Mouse (Mus musculus) testis, postnatal 14 days (tissue): ENCODE measurements around the gene Best2.

Source experiments
- DNase-seq: peaks from one replicate; pipeline ENCODE4 v3.0.0; 2021; ENCODE audit warnings: low spot score

Gene Best2

GRCm38 (mm10) chr8:85014431-85014830 is at the start of gene Best2:
Gene Best2 (minus strand): TSS chr8:85014531.
- DNase-seq: no peak

GRCm38 (mm10) chr8:85062603-85063002 is 48.3 kb upstream of the Best2 start:
- DNase-seq: no peak

- peak; percentile 90 for DNase-seq
Observed at GRCm38 (mm10) chr8:85059879-85060616, 45.7 kb upstream of the Best2 start, which contains the start of gene Fbxw9. Gene Fbxw9 (plus strand): TSS chr8:85060055.

- DNase-seq: no peak
Observed at GRCm38 (mm10) chr8:85057367-85057766, 43.0 kb upstream of the Best2 start.

- DNase-seq: no peak
Observed at GRCm38 (mm10) chr8:85043619-85044018, 29.3 kb upstream of the Best2 start.

- peak; percentile 54 for DNase-seq
Observed at GRCm38 (mm10) chr8:85037681-85038531, 23.6 kb upstream of the Best2 start.

- no peak for DNase-seq
Observed at GRCm38 (mm10) chr8:85037366-85037680, 23.0 kb upstream of the Best2 start.

GRCm38 (mm10) chr8:85036718-85037365 is 22.5 kb upstream of the Best2 start, which contains the start of gene Tnpo2:
Gene Tnpo2 (plus strand): TSS chr8:85036915.
- DNase-seq: peak; percentile 95

GRCm38 (mm10) chr8:85036381-85036717 is 22.0 kb upstream of the Best2 start:
- no peak for DNase-seq

GRCm38 (mm10) chr8:85035728-85036310 is 21.5 kb upstream of the Best2 start:
- peak; percentile 61 for DNase-seq

GRCm38 (mm10) chr8:85035165-85035727 is 20.9 kb upstream of the Best2 start:
- DNase-seq: no peak

- DNase-seq: peak; percentile 79
Observed at GRCm38 (mm10) chr8:85034764-85035163, 20.4 kb upstream of the Best2 start.

- no peak for DNase-seq
Observed at GRCm38 (mm10) chr8:85033867-85034266, 19.5 kb upstream of the Best2 start.

GRCm38 (mm10) chr8:85032622-85033311 is 18.4 kb upstream of the Best2 start:
- DNase-seq: no peak

- no peak for DNase-seq
Observed at GRCm38 (mm10) chr8:85029271-85029670, 14.9 kb upstream of the Best2 start.

- DNase-seq: no peak
Observed at GRCm38 (mm10) chr8:85027922-85028321, 13.6 kb upstream of the Best2 start.

- DNase-seq: no peak
Observed at GRCm38 (mm10) chr8:85027516-85027855, 13.2 kb upstream of the Best2 start.

GRCm38 (mm10) chr8:85026670-85027515 is 12.6 kb upstream of the Best2 start, which contains the start of gene Trir:
Gene Trir (plus strand): TSS chr8:85026823.
- DNase-seq: peak; percentile 97

GRCm38 (mm10) chr8:85025098-85025932 is 11.0 kb upstream of the Best2 start, which contains the start of gene Asna1:
Gene Asna1 (minus strand): TSS chr8:85025281.
- DNase-seq: peak; percentile 89

GRCm38 (mm10) chr8:85023846-85024245 is 9.5 kb upstream of the Best2 start:
- DNase-seq: no peak
